Mouse (Mus musculus): ENCODE data around the gene Olfr1350. TPM values are rescaled to one million over a fixed set of nuclear protein-coding genes. Genes with fewer than 3 reads are reported as not detected.
A peak's percentile ranks its signal among the peaks of the same experiment; 100 is the strongest.
"Not testable (repeated sequence)": the region's sequence is repeated elsewhere in the genome, so short reads cannot be mapped to it uniquely, and the experiment has no call there.

The Olfr1350 gene
- not detected in 2 replicates for polyA plus RNA-seq (2012; rRNA removed)

DNA sequence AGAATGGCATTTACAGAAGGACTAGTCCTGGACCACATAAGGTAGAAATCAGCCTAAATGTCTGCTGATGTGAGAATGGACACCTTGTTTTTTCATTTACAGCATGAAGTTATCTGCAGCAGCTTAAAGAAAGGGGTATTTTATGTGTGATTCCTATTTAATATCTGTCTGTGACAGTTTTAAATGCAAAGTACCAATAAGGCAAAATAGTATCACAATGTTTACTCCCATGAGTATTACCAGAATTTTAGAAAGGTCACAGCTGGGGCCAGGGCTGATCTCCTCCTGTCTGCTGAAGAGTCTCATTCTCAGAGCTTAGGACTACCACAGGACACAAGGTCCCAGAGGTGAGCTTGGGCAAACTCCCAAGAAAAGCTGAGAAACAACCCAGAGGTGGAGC, at the start of gene Olfr1350:
TSS of gene Olfr1350 (plus strand) at position 301 of the 400 bp plus-strand sequence.
- TF ChIP-seq CTCF (IDR thresholded peaks at IDR 0.05; ENCODE audit: borderline replicate concordance, extremely low read depth, insufficient read depth, insufficient read length): no peak
- no peak for TF ChIP-seq POLR2A (IDR thresholded peaks at IDR 0.05; ENCODE audit: borderline replicate concordance, extremely low read depth, insufficient read depth, insufficient read length, poor library complexity, severe bottlenecking)
- DNase-seq (ENCODE audit: low read depth): no peak

DNA sequence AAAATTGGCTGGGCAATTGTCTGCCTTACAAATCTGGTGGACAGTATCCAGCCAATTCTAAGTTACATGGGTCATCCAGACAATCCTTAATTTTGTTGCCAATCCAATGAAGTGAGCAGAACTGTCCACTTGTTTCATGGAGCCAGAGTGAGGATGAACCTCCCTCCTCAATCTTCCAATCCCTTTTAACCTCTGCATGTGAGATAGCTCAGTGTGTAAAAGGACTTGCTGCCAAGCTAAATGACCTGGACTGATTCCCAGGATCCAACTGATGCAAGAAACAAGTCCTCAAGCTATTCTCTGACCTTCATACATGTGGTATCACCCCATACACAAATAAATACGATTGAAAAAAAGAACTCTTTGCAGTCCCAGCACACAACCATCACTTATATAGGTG, 43.0 kb upstream of the Olfr1350 start:
- DNase-seq (ENCODE audit: low read depth): no peak
- TF ChIP-seq POLR2A (IDR thresholded peaks at IDR 0.05; ENCODE audit: borderline replicate concordance, extremely low read depth, insufficient read depth, insufficient read length, poor library complexity, severe bottlenecking): no peak
- TF ChIP-seq CTCF (IDR thresholded peaks at IDR 0.05; ENCODE audit: borderline replicate concordance, extremely low read depth, insufficient read depth, insufficient read length): no peak

DNA sequence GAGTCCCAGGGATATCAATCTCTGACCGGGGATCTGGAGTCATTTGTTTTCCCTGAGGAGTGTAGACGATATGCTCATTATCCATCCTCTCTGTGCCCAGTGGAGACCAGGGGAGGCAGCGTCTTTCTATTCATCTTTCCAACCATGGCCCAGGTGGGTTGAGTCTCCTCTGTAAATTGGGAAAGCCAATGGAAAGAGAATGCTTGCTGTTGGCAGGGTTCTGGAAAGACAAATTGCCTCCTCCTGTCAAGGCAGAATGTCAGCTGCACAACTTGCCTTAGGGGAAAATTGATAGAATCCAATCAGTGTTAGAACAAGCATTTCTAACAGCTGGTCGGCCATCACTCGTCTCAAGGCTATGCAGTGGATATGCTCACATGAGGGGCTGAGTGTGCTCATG, 41.8 kb upstream of the Olfr1350 start, which contains the start of gene Olfr1349:
TSS of gene Olfr1349 (minus strand) at position 101 of the 400 bp plus-strand sequence.
- no peak for DNase-seq (ENCODE audit: low read depth)
- TF ChIP-seq CTCF (IDR thresholded peaks at IDR 0.05; ENCODE audit: borderline replicate concordance, extremely low read depth, insufficient read depth, insufficient read length) (no peak), POLR2A (IDR thresholded peaks at IDR 0.05; ENCODE audit: borderline replicate concordance, extremely low read depth, insufficient read depth, insufficient read length, poor library complexity, severe bottlenecking) (no peak)

DNA sequence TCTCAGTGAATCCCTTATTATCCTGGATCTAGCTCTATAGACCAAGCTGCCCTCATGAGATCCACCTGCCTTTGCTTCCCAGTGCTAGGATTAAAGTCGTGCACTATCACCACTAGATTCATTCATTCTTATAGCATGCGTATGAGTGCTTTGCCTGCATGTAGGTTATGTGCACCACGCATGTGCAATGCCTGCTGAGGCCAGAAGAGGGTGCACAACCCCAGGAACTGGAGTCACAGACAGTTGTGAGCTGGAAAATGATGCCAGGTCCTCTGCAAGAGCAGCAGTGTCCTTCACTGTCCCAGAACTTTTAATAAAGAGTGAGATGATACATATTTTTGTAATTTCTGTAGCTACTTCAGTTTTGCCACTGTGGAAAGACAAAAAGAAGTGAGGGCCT, 39.6 kb upstream of the Olfr1350 start:
- TF ChIP-seq CTCF (IDR thresholded peaks at IDR 0.05; ENCODE audit: borderline replicate concordance, extremely low read depth, insufficient read depth, insufficient read length) (no peak), POLR2A (IDR thresholded peaks at IDR 0.05; ENCODE audit: borderline replicate concordance, extremely low read depth, insufficient read depth, insufficient read length, poor library complexity, severe bottlenecking) (no peak)
- no peak for DNase-seq (ENCODE audit: low read depth)

DNA sequence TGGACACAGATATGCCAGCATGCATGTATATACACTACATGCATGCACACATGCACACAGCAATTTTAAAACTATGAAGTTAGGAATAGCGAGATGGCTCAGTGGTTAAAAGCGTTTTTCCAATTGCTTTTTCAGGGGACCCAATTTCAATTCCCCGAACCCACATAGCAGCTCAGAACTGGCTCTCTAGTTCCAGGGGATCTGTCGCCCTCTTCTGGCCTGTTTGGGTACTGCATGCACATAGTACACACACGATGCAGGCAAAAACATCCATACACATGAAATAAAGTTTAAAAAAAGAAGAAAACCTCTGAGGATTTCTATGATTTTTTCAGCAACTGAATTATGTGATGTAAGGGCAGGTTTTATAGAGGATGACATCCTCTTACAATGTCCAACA, 38.5 kb upstream of the Olfr1350 start:
- peak; percentile 0 for DNase-seq (ENCODE audit: low read depth)
- no peak for TF ChIP-seq POLR2A (IDR thresholded peaks at IDR 0.05; ENCODE audit: borderline replicate concordance, extremely low read depth, insufficient read depth, insufficient read length, poor library complexity, severe bottlenecking)
- TF ChIP-seq CTCF (IDR thresholded peaks at IDR 0.05; ENCODE audit: borderline replicate concordance, extremely low read depth, insufficient read depth, insufficient read length): peak; percentile 52; the same call in 1 of the 2 replicates

- TF ChIP-seq CTCF (IDR thresholded peaks at IDR 0.05; ENCODE audit: borderline replicate concordance, extremely low read depth, insufficient read depth, insufficient read length) (no peak), POLR2A (IDR thresholded peaks at IDR 0.05; ENCODE audit: borderline replicate concordance, extremely low read depth, insufficient read depth, insufficient read length, poor library complexity, severe bottlenecking) (no peak)
- DNase-seq (ENCODE audit: low read depth): peak; percentile 60
Measured at GRCm38 (mm10) chr7:6586096-6586759, 21.6 kb downstream of the Olfr1350 start.

DNA sequence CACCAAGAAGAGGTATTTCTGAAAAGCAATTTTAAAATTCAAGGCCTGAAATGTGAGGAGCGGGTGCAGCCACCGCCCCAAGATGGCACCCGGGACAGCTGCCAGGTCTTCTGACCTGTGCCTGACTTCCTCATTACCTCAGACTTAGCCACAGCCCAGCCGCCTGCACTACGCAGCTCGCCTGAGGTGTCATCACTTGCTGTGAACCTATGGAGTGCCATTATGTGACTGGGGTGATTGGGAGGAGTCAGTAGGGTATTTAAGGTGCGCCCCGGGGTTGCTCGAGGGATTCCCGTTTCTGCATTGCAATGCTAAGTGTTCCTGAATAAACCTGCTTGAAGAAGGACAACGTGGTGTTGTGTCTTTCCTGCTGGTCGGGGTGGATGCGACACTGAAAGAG, 24.1 kb downstream of the Olfr1350 start:
- not testable (repeated sequence) for DNase-seq (ENCODE audit: low read depth)

GRCm38 (mm10) chr7:6603331-6603730, 38.7 kb downstream of the Olfr1350 start:
- TF ChIP-seq CTCF (IDR thresholded peaks at IDR 0.05; ENCODE audit: borderline replicate concordance, extremely low read depth, insufficient read depth, insufficient read length) (no peak), POLR2A (IDR thresholded peaks at IDR 0.05; ENCODE audit: borderline replicate concordance, extremely low read depth, insufficient read depth, insufficient read length, poor library complexity, severe bottlenecking) (no peak)
- DNase-seq (ENCODE audit: low read depth): no peak

Other genes with a start within 250 kb of the Olfr1350 start
- 9.5 and 9.9 TPM in 2 replicates for gene Zfp583, start 233.6 kb upstream of the Olfr1350 start, polyA plus RNA-seq (2012; rRNA removed)
- gene Gm3854, start 221.1 kb upstream of the Olfr1350 start, polyA plus RNA-seq (2012; rRNA removed): 2.5 and 4.2 TPM in 2 replicates
- 2.4 and 3.0 TPM in 2 replicates for gene Zfp78, start 201.6 kb upstream of the Olfr1350 start, polyA plus RNA-seq (2012; rRNA removed)
- gene Zfp28, start 181.5 kb upstream of the Olfr1350 start, polyA plus RNA-seq (2012; rRNA removed): 14.5 and 17.9 TPM in 2 replicates
- gene Smim17, start 166.1 kb upstream of the Olfr1350 start, polyA plus RNA-seq (2012; rRNA removed): 4.5 and 7.5 TPM in 2 replicates
- gene Gm20715, start 154.6 kb upstream of the Olfr1350 start, polyA plus RNA-seq (2012; rRNA removed): 0.37 and 0.44 TPM in 2 replicates
- 0.63 and 0.98 TPM in 2 replicates for gene Olfr1344, start 126.2 kb upstream of the Olfr1350 start, polyA plus RNA-seq (2012; rRNA removed)
- gene Olfr1336, start 108.7 kb upstream of the Olfr1350 start, polyA plus RNA-seq (2012; rRNA removed): not detected in 2 replicates
- not detected in 2 replicates for gene Olfr1346, start 97.7 kb upstream of the Olfr1350 start, polyA plus RNA-seq (2012; rRNA removed)
- gene Olfr5, start 77.9 kb upstream of the Olfr1350 start, polyA plus RNA-seq (2012; rRNA removed): not detected in 2 replicates
- gene Olfr1347, start 65.1 kb upstream of the Olfr1350 start, polyA plus RNA-seq (2012; rRNA removed): not detected in 2 replicates
- not detected in 2 replicates for gene Olfr1348, start 56.1 kb upstream of the Olfr1350 start, polyA plus RNA-seq (2012; rRNA removed)
- 0.04 and 0.07 TPM in 2 replicates for gene Olfr1349, start 41.9 kb upstream of the Olfr1350 start, polyA plus RNA-seq (2012; rRNA removed)
- gene Zim1, start 131.6 kb downstream of the Olfr1350 start, polyA plus RNA-seq (2012; rRNA removed): 13.2 and 18.1 TPM in 2 replicates
- 58.8 and 88.4 TPM in 2 replicates for gene Peg3, start 165.6 kb downstream of the Olfr1350 start, polyA plus RNA-seq (2012; rRNA removed)
- gene Usp29, start 165.7 kb downstream of the Olfr1350 start, polyA plus RNA-seq (2012; rRNA removed): 21.1 and 38.4 TPM in 2 replicates

Data from brain, embryonic 14.5 days (tissue).